Mouse (Mus musculus) testis, postnatal 14 days (tissue): ENCODE results near the gene Oas1a.
"Not testable (repeated sequence)": the region's sequence is repeated elsewhere in the genome, so short reads cannot be mapped to it uniquely, and the experiment has no call there.

Experiments
- DNase-seq: peaks from one replicate; pipeline ENCODE4 v3.0.0; 2021; ENCODE audit warnings: low spot score

The Oas1a gene

GRCm38 (mm10) chr5:120893866-120894265 lies 13.5 kb downstream of the Oas1a start:
- DNase-seq: not testable (repeated sequence)

GRCm38 (mm10) chr5:120892243-120892660 lies 15.1 kb downstream of the Oas1a start:
- no peak for DNase-seq

GRCm38 (mm10) chr5:120891566-120892242 lies 15.6 kb downstream of the Oas1a start:
- DNase-seq: not testable (repeated sequence)

GRCm38 (mm10) chr5:120890991-120891390 lies 16.3 kb downstream of the Oas1a start:
- DNase-seq: no peak

- no peak for DNase-seq
Measured at GRCm38 (mm10) chr5:120890026-120890425, 17.3 kb downstream of the Oas1a start.

- DNase-seq: not testable (repeated sequence)
Measured at GRCm38 (mm10) chr5:120888294-120888815, 19.0 kb downstream of the Oas1a start.

- DNase-seq: no peak
Measured at GRCm38 (mm10) chr5:120887831-120888230, 19.5 kb downstream of the Oas1a start.

GRCm38 (mm10) chr5:120887413-120887812 lies 19.9 kb downstream of the Oas1a start, which contains the start of gene Oas1g:
Gene Oas1g (minus strand): TSS chr5:120887613.
- not testable (repeated sequence) for DNase-seq

- not testable (repeated sequence) for DNase-seq
Measured at GRCm38 (mm10) chr5:120881681-120882080, 25.6 kb downstream of the Oas1a start.

GRCm38 (mm10) chr5:120878803-120879202 lies 28.5 kb downstream of the Oas1a start:
- DNase-seq: not testable (repeated sequence)

- DNase-seq: not testable (repeated sequence)
Measured at GRCm38 (mm10) chr5:120877407-120877806, 29.9 kb downstream of the Oas1a start.

- not testable (repeated sequence) for DNase-seq
Measured at GRCm38 (mm10) chr5:120876839-120877238, 30.5 kb downstream of the Oas1a start.

GRCm38 (mm10) chr5:120871469-120871868 lies 35.9 kb downstream of the Oas1a start:
- DNase-seq: no peak

- no peak for DNase-seq
Measured at GRCm38 (mm10) chr5:120870782-120871181, 36.5 kb downstream of the Oas1a start.

GRCm38 (mm10) chr5:120870081-120870480 lies 37.2 kb downstream of the Oas1a start:
- no peak for DNase-seq

GRCm38 (mm10) chr5:120869436-120870015 lies 37.8 kb downstream of the Oas1a start:
- no peak for DNase-seq

GRCm38 (mm10) chr5:120865336-120865860 lies 41.9 kb downstream of the Oas1a start:
- no peak for DNase-seq

- no peak for DNase-seq
Measured at GRCm38 (mm10) chr5:120861121-120861520, 46.2 kb downstream of the Oas1a start, which contains the start of gene Oas1h. Gene Oas1h (plus strand): TSS chr5:120861421.

- no peak for DNase-seq
Measured at GRCm38 (mm10) chr5:120859241-120859640, 48.1 kb downstream of the Oas1a start.

GRCm38 (mm10) chr5:120849601-120850136 lies 57.7 kb downstream of the Oas1a start:
- no peak for DNase-seq

GRCm38 (mm10) chr5:120847067-120847466 lies 60.3 kb downstream of the Oas1a start, which contains the start of gene Oas1f:
Gene Oas1f (plus strand): TSS chr5:120847367.
- no peak for DNase-seq
